Mouse (Mus musculus): Measurements from ENCODE around the gene Mpnd. TPM values are rescaled to one million over a fixed set of nuclear protein-coding genes. Genes with fewer than 3 reads are reported as not detected.

Mpnd gene
- polyA plus RNA-seq, 1 experiment from 2014 or later, result 97.9 TPM

DNA sequence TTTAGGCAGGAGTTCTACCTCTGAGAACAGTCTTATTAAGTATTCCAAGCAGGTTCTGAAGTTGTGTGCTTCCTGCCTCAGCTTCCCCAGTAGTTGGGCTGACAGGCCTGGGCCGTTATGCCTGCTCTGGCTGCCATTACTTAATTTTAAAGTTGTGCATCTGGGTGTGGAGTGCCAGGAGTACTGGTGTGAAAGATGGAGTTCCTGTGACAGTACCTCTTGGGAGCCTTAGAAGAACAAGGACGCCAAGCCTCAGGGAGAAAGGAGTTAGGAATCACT is 4.4 kb downstream of the Mpnd start:
- Histone ChIP-seq H3K27me3 (ENCODE audit: control insufficient read depth, insufficient read depth, low read length) (no peaks in the 10 kb centered on the region), H3K4me3 (ENCODE audit: low read depth, low read length) (peak overlapping the region; percentile 70), H3K9ac (replicated peaks; ENCODE audit: low read depth, low read length) (peak overlapping the region; percentile 67), H3K27ac (ENCODE audit: low read length) (no peak overlapping the region), H3K4me2 (replicated peaks; ENCODE audit: low read depth, low read length) (peak overlapping the region; percentile 89), H3K9me3 (ENCODE audit: control insufficient read depth, low read depth, low read length) (no peaks in the 10 kb centered on the region), H3K4me1 (ENCODE audit: control insufficient read depth, insufficient read depth, low read length) (peaks cover 11% of the 10 kb centered on the region), H3K36me3 (ENCODE audit: control insufficient read depth, insufficient read depth, low read length) (peaks cover 22% of the 10 kb centered on the region)
- ATAC-seq (ENCODE audit: insufficient number of reproducible peaks, insufficient read depth, low FRiP score, low read depth), result no peak
- WGBS, result 30% methylated on average over 2 of the region's 2 CpGs

DNA sequence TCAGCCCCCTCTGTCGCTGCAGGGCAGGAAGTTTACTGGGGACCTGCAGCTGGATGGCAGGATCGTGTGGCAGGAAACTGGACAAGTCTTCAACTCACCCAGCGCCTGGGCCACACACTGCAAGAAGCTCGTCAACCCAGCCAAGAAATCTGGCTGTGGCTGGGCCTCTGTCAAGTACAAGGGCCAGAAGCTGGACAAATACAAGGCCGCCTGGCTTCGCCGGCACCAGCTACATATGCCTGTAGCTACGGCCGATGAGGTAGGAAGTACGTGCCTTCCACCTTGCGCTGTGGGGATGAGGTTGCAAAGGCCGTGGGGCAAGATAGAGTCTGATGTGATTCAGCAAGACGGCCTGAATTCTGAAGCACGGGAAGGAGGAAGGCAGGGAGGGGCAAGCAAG is 4.7 kb downstream of the Mpnd start:
- peak overlapping the region; percentile 89 for H3K4me2 ChIP-seq (replicated peaks; ENCODE audit: low read depth, low read length)
- H3K9me3 ChIP-seq (ENCODE audit: control insufficient read depth, low read depth, low read length), result no peaks in the 10 kb centered on the region
- ATAC-seq (ENCODE audit: insufficient number of reproducible peaks, insufficient read depth, low FRiP score, low read depth), result no peak
- H3K9ac ChIP-seq (replicated peaks; ENCODE audit: low read depth, low read length), result peak overlapping the region; percentile 67
- no peak overlapping the region for H3K27ac ChIP-seq (ENCODE audit: low read length)
- WGBS, result 65% methylated on average over 14 of the region's 14 CpGs
- H3K36me3 ChIP-seq (ENCODE audit: control insufficient read depth, insufficient read depth, low read length), result peaks cover 25% of the 10 kb centered on the region
- peak overlapping the region; percentile 70; the same call in 1 of the 2 replicates for H3K4me3 ChIP-seq (ENCODE audit: low read depth, low read length)
- H3K4me1 ChIP-seq (ENCODE audit: control insufficient read depth, insufficient read depth, low read length), result peaks cover 11% of the 10 kb centered on the region
- no peaks in the 10 kb centered on the region for H3K27me3 ChIP-seq (ENCODE audit: control insufficient read depth, insufficient read depth, low read length)

DNA sequence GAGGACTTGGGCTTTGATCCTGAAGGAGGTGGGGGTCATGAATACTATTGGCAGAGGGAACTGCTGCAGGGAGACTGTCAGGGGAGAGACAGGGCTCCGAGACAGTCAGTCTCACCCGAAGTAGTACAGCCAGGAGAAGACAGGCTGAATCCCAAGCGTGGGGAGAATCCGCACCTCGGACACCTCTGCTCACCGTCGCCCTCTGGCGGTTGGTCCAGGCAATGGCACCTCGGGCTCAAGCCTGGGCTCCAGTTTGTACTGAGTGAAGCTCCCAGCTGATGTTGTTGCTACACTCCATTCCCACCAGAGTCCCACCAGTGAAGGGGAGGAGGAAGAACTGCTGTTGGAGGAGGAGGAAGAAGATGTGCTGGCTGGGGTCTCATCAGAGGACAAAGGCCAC is 5.2 kb downstream of the Mpnd start:
- Histone ChIP-seq H3K4me3 (ENCODE audit: low read depth, low read length) (no peak overlapping the region), H3K36me3 (ENCODE audit: control insufficient read depth, insufficient read depth, low read length) (peaks cover 29% of the 10 kb centered on the region), H3K4me1 (ENCODE audit: control insufficient read depth, insufficient read depth, low read length) (peaks cover 11% of the 10 kb centered on the region), H3K9me3 (ENCODE audit: control insufficient read depth, low read depth, low read length) (no peaks in the 10 kb centered on the region), H3K27ac (ENCODE audit: low read length) (no peak overlapping the region), H3K4me2 (replicated peaks; ENCODE audit: low read depth, low read length) (peak overlapping the region; percentile 89; the same call in 1 of the 2 replicates), H3K9ac (replicated peaks; ENCODE audit: low read depth, low read length) (no peak overlapping the region), H3K27me3 (ENCODE audit: control insufficient read depth, insufficient read depth, low read length) (no peaks in the 10 kb centered on the region)
- WGBS, result 8% methylated on average over 9 of the region's 9 CpGs
- ATAC-seq (ENCODE audit: insufficient number of reproducible peaks, insufficient read depth, low FRiP score, low read depth), result no peak

DNA sequence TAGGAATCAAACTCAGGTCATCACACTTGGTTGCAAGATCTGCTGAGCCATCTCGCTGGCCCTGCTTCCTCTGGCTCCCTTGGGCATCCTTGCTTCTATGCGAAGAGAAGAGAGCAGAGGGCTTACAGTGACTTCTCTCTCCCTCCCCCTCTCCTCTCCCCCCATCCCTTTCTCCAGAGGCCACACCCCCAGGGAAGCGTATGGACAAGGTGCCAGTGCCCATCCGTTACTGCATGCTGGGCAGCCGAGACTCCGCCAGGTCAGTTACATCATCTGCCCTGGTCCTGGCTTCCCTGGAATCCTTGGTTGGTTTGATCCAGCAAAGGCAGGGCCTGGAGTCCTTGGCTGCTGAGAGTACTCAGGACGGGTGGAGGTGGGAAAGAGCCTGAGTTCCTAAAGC is 5.9 kb downstream of the Mpnd start:
- Histone ChIP-seq H3K4me1 (ENCODE audit: control insufficient read depth, insufficient read depth, low read length) (peaks cover 11% of the 10 kb centered on the region), H3K4me3 (ENCODE audit: low read depth, low read length) (no peak overlapping the region), H3K27me3 (ENCODE audit: control insufficient read depth, insufficient read depth, low read length) (no peaks in the 10 kb centered on the region), H3K9me3 (ENCODE audit: control insufficient read depth, low read depth, low read length) (no peaks in the 10 kb centered on the region), H3K27ac (ENCODE audit: low read length) (no peak overlapping the region), H3K4me2 (replicated peaks; ENCODE audit: low read depth, low read length) (no peak overlapping the region), H3K9ac (replicated peaks; ENCODE audit: low read depth, low read length) (no peak overlapping the region), H3K36me3 (ENCODE audit: control insufficient read depth, insufficient read depth, low read length) (peaks cover 36% of the 10 kb centered on the region)
- WGBS, result 83% methylated on average over 7 of the region's 7 CpGs
- ATAC-seq (ENCODE audit: insufficient number of reproducible peaks, insufficient read depth, low FRiP score, low read depth), result no peak

DNA sequence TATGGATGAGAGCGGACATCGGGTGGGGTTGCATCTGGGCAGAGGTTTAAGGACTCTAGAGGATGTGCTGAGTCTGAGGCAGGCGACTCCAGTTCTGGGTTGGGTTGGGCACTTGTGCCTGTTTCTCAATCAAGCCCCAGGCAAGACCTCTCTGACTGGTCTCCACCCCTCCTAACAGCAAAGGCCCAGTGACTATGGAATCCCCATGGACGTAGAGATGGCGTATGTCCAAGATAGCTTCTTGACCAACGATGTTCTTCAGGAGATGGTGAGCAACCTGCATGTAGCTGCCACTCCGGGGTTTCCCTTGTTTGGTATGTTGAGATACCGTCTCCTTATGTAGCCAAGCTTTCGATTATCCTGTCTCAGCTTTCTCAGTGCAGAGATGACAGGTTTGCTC is 9.8 kb downstream of the Mpnd start:
- H3K36me3 ChIP-seq (ENCODE audit: control insufficient read depth, insufficient read depth, low read length), result peaks cover 67% of the 10 kb centered on the region

DNA sequence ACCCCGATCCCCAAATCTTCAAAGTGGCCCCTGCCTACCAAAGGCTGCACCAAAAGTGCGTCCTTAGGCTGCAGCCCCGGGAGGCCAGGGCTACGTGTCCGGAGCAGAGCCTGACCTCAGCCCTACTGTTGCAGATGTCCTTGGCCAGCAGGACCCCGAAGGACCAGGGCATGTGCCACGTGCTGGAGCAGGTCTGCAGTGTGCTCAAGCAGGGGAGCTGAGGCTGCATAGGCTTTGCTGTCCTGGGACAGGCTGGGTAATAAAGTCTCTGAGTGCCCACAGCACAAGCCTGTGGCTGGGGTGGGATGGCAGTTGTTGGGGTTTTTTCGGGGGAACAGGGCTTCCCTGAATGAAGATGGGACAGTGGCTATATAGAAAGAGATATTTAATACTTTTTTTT is 10.9 kb downstream of the Mpnd start:
- H3K9ac ChIP-seq (replicated peaks; ENCODE audit: low read depth, low read length), result no peak overlapping the region
- no peak for ATAC-seq (ENCODE audit: insufficient number of reproducible peaks, insufficient read depth, low FRiP score, low read depth)
- peaks cover 65% of the 10 kb centered on the region for H3K36me3 ChIP-seq (ENCODE audit: control insufficient read depth, insufficient read depth, low read length)
- no peak overlapping the region for H3K4me3 ChIP-seq (ENCODE audit: low read depth, low read length)
- WGBS, result 88% methylated on average over 8 of the region's 8 CpGs
- no peak overlapping the region for H3K27ac ChIP-seq (ENCODE audit: low read length)
- no peaks in the 10 kb centered on the region for H3K9me3 ChIP-seq (ENCODE audit: control insufficient read depth, low read depth, low read length)
- H3K27me3 ChIP-seq (ENCODE audit: control insufficient read depth, insufficient read depth, low read length), result no peaks in the 10 kb centered on the region
- no peak overlapping the region for H3K4me2 ChIP-seq (replicated peaks; ENCODE audit: low read depth, low read length)
- H3K4me1 ChIP-seq (ENCODE audit: control insufficient read depth, insufficient read depth, low read length), result no peaks in the 10 kb centered on the region

More for the DNA sequence above, 9.8 kb downstream of the Mpnd start:
- H3K27me3 ChIP-seq (ENCODE audit: control insufficient read depth, insufficient read depth, low read length), result no peaks in the 10 kb centered on the region
- WGBS, result 90% methylated on average over 9 of the region's 9 CpGs
- H3K9me3 ChIP-seq (ENCODE audit: control insufficient read depth, low read depth, low read length), result no peaks in the 10 kb centered on the region
- ATAC-seq (ENCODE audit: insufficient number of reproducible peaks, insufficient read depth, low FRiP score, low read depth), result no peak
- H3K4me2 ChIP-seq (replicated peaks; ENCODE audit: low read depth, low read length), result no peak overlapping the region
- H3K4me3 ChIP-seq (ENCODE audit: low read depth, low read length), result no peak overlapping the region
- peaks cover 5% of the 10 kb centered on the region for H3K4me1 ChIP-seq (ENCODE audit: control insufficient read depth, insufficient read depth, low read length)
- H3K27ac ChIP-seq (ENCODE audit: low read length), result no peak overlapping the region
- H3K9ac ChIP-seq (replicated peaks; ENCODE audit: low read depth, low read length), result no peak overlapping the region

DNA sequence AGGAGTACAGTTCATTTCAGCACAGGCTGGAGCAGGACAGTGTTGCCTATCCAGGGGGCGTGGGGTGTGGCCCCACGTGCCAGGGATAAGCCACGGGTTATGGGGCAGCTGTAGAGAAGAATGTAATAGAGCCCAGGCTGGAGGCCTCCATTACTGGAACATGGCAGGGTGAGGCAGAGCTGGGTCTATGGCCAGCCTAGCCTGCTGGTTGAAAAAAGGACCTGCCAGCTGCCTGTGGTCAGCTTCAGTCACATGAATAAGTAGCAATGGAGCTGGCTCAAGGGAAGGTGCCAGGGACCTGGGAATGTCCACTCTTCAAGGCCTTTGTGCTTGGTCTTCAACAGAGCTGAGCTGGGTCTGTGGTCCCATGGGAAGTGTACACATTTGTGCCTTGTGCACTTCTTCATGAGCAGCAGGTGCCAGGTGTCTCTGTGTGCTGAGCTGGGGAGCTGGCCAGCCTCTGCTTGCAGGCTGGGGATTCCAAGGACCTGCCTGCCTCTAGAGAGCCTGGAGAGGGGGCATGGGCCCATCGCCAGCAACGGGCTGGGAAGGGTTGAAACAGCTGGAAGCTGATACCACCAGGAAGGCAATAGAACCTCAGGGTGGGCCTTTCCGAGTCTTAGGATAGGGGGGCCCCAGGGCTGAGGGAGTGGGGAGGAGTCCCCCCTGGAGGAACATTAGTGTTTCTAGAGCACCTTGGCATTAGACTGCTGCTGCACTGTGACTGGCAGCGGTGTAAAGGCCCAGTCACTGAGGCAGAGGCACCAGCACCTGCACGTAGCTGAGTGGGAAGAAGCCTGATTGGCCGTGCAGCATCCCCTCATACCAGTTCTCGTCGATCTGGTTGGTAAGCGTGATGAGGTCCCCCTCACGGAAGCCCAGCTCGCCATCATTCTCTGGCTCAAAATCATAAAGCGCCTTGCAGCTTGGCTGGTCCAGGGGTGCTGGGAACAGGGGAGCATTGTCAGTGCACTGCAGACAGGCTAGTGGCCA is 11.6 kb downstream of the Mpnd start:
- WGBS, result 82% methylated on average over 15 of the region's 15 CpGs

DNA sequence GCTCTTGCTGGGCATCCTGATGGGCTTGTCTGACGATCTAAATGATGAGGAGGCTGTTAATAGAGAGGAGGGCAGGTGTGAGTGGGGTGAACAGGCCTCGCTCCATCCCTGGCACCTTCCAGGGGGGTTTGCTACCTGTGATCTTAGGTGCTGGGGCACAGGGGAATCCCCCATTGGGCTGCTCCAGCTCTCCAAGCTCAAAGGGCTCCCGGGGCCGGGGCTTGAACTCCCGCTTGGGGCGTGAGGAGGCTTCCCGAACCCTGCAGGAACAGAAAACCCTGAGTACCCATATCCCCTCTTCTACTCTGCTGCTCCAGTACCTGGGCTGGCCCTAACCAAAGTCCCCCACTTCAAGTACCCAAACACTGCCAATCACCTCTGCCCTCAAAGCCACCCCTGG is 12.3 kb downstream of the Mpnd start:
- WGBS, result 90% methylated on average over 7 of the region's 7 CpGs
- no peak overlapping the region for H3K4me2 ChIP-seq (replicated peaks; ENCODE audit: low read depth, low read length)
- H3K4me1 ChIP-seq (ENCODE audit: control insufficient read depth, insufficient read depth, low read length), result no peaks in the 10 kb centered on the region
- no peak for ATAC-seq (ENCODE audit: insufficient number of reproducible peaks, insufficient read depth, low FRiP score, low read depth)
- peaks cover 52% of the 10 kb centered on the region for H3K36me3 ChIP-seq (ENCODE audit: control insufficient read depth, insufficient read depth, low read length)
- no peaks in the 10 kb centered on the region for H3K9me3 ChIP-seq (ENCODE audit: control insufficient read depth, low read depth, low read length)
- no peak overlapping the region for H3K4me3 ChIP-seq (ENCODE audit: low read depth, low read length)
- no peak overlapping the region for H3K9ac ChIP-seq (replicated peaks; ENCODE audit: low read depth, low read length)
- no peaks in the 10 kb centered on the region for H3K27me3 ChIP-seq (ENCODE audit: control insufficient read depth, insufficient read depth, low read length)
- no peak overlapping the region for H3K27ac ChIP-seq (ENCODE audit: low read length)

More for the DNA sequence above, 11.6 kb downstream of the Mpnd start:
- Histone ChIP-seq H3K9ac (replicated peaks; ENCODE audit: low read depth, low read length) (no peak overlapping the region), H3K4me2 (replicated peaks; ENCODE audit: low read depth, low read length) (no peak overlapping the region), H3K36me3 (ENCODE audit: control insufficient read depth, insufficient read depth, low read length) (peaks cover 58% of the 10 kb centered on the region), H3K4me3 (ENCODE audit: low read depth, low read length) (no peak overlapping the region), H3K27me3 (ENCODE audit: control insufficient read depth, insufficient read depth, low read length) (no peaks in the 10 kb centered on the region), H3K27ac (ENCODE audit: low read length) (no peak overlapping the region), H3K4me1 (ENCODE audit: control insufficient read depth, insufficient read depth, low read length) (no peaks in the 10 kb centered on the region), H3K9me3 (ENCODE audit: control insufficient read depth, low read depth, low read length) (no peaks in the 10 kb centered on the region)
- no peak for ATAC-seq (ENCODE audit: insufficient number of reproducible peaks, insufficient read depth, low FRiP score, low read depth)
